Mouse (Mus musculus) layer of hippocampus, postnatal 10 days (tissue): ENCODE measurements at regions not wholly inside any gene's neighbourhood (a gene's known extent, or its start where the extent isn't known, plus 50 kb on each side); places are given as distances from the start of the nearest gene placed in this dataset.

Experiments
- DNase-seq, 2 experiments: peaks; one replicate each; pipeline ENCODE4 v3.0.0; 2021; ENCODE audit warnings: low spot score in 2 of 2

DNA sequence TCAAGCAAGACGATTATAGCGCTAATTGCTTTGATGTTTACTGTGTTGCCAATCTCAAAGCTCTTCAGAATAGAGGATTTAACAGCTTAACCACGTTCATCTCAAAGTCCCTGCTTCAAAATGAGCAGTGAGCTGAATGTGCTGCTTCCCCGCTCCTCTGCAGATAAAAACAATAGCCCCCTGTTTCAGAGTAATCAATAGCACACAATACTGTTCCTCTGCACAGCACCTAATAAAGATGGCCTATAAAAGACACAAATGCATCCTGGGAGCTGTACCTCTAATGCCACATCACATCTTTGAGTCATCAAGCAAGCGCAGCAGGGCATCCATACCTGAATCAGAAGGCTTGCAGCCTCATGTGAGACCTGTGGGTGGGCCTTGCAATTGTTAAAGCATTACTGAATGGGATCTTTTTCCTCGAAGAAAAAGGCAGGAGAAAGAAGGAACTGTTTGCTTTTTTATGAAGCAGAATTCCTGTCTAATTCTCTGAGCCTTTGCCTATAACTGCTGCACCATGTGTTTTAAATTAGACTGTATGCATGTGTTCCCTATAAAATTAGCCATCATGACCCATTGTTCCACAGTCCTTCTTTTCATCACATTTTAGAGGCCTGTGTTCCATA is 648.5 kb upstream of the Cited2 start:
- DNase-seq, result no peak

DNA sequence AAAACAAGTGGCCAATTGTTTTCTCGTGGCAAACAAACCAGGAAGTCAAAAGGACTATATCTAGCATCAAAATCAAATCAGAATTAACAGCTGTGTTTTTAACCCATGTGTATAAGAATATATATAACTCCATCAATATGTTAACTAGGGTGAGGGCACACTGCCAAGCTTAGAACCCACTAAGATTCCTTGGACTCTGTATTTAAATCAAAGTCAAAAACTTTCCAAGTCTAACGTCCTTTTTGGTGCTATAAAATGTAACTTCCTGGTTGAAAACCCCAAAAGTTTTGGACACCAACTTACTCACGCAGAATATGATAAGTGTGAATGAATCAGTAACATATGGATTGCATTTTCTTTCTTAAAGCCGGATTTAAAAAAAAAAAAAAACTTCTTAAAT is 647.9 kb upstream of the Cited2 start:
- no peak for DNase-seq

DNA sequence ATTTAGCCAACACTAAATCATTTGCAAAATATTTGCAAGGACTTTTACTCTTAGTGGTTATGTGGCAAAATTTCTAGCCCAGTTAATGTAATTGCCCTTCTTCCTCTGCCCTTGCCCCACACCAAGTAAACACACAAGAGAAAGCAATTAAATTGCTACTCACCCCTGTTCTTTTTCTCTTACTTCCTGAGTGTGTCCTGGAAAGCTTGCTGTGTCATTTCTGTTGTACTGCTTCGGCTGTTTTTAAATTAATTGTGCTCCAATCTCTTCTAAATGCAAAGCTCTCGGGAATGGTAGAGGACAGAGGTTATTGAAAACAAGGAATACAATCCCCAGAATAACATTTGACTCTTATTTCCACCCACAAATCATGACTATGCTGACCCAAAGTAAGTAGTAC is 647.4 kb upstream of the Cited2 start:
- no peak for DNase-seq

DNA sequence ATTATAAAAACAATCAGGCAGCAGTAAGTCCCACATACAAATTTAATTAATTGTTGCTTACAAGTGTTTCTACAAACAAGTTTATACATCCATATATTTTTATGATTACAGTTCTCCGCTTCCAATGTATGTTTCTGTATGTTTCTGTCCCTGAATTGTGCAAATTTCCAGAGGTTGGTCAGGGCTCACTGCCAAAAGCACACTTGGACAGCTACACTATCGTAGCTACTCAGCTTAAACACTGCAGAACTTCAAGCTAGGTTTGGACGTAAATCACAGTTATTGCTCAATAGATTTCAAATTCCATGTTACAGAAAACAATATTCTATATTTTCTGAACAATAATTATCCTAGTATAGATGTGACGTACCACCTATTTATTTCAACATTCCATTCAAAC is 646.8 kb upstream of the Cited2 start:
- no peak for DNase-seq

DNA sequence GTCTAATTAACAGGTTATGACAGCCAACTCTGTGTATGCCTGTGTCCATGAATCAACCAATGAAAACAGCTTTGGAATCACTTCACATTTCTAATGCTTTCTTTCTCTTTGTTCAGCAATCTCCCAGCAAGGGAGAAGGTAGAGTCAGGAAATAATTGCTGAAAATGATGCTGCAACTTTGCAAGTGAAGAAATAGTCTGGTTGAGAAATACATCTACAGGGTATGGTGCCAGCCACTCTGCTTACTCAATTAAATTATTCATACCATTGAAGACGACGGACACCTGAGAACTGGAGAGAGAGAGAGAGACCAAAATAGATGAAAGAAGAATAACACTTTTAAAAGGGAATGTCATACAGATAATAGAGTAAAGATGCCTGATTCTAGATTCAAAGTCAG is 645.4 kb upstream of the Cited2 start:
- no peak for DNase-seq

DNA sequence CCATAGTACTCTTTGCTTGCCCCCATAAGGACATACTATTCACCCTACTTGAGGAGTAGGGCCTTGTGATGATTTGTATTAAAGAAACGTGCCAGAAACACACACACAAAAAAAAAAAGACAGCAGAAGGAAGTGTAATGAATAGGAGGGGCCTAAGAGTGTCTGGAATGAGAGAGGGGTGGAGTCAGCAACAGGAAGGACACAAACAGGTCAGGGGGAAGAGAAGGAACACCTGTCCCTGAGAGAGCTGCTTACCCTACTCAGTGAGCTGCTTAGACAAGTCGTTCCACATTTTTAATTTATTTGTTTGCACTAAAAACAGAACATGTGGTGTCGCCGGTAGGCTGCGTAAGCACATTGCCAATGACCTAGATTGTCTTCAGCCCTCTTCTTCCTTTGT is 642.2 kb upstream of the Cited2 start:
- DNase-seq, result no peak

DNA sequence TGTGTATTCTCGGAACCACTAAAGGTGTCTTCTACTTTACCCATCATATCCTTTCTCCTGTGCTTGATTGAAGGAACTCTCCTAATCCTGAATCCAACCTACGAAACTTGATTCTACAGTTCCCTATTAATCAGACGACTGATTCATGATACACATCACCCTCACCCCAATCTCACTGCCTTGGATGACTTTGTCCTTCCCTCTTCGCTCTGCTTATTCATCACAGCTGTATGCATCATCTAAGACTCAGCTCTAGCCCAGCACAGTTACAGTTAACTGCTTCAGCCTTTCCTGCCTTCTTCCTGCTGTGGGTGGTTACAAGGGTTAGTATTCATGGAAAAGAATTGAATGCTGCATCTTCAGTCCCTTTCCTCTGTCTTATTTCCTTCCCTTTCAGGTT is 640.1 kb upstream of the Cited2 start:
- no peak for DNase-seq

DNA sequence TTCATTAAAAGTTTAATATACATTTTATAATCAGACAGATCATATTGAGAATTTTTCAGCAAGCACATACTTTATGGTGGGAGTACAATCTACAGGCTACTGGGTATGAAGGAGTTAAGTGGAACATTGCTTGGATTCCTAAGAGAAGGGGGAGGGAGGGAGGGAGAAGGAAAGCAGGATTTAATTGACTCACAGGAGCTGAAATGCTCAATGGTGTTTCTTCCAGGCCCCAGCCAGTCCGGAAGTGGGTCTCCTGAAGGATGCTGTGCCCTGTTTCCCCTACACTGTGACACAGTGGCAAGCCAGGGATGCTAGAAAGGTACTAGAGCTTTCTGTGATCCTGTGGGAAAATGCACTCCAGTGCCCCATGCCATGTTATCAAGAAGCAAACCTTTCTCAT is 621.0 kb upstream of the Cited2 start:
- no peak for DNase-seq

DNA sequence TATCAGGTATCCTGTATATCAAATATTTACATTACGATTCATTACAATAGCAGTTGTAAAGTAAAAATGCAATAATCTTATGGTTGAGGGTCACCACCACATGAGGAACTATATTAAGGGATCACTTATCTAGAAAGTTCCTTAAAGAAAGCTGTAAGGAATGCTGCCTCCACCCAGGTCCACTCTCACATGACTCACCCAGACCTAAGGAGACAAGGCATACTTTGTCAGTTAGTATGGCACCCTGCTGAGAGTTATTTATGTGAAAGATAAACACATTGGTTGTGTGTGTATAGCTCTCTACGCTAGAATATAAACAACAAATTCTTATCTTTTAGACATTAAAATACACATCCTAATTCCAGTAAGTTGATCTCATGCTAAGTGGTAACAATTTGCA is 619.6 kb upstream of the Cited2 start:
- DNase-seq, result no peak

DNA sequence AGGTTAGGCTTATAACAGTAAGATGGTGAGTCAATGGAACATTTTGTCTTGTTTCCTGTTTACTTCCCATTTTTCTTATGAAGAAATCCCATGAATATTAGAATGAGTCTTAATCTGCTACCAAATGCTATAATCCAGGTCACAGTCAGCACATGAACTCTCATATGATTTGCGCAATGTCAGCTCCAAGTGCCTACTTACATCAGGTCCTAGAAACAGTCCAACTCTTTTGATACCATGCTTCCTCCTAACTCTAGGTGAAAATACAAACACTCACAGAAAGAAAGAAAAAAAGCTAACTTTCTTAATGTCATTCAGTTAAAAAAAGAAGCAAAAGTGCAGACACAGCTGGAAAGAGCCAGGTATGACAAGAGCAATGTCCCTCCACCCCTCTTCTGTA is 616.2 kb upstream of the Cited2 start:
- DNase-seq, result no peak

DNA sequence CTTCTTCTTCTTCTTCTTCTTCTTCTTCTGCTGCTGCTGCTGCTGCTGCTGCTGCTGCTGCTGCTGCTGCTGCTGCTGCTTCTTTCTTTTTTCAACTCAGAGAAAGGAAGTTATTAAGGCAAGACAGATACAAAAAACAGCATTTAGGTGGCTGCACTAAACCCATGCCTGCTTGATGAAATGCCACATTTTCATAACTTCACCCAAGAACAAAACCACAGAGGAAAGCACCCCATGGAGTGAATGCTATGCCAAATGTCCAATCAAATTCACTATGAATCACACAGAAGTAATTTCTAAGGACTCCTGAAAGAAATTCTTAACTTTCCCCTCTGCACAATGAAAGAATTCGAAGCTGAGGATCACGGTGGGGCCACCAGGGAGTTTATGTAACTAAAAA is 611.9 kb upstream of the Cited2 start:
- DNase-seq, result no peak

DNA sequence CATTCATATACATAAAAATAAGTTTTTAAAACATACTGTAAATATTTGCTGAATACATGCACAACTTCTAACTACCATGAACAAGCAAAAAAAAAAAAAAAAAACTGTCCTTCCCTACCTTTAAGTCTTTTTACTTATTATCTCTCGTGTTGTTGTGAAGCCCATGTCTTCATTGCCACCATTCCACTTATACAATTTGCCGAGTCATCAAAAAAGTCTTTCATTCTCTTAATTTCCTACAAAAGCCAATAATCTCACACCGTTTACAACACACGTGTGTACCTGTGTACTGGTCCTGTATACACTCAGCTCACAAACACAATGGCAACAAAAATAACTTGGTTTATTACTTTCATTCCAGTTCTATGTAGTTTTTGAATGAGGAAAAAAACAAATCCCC is 608.2 kb upstream of the Cited2 start:
- DNase-seq, result no peak

DNA sequence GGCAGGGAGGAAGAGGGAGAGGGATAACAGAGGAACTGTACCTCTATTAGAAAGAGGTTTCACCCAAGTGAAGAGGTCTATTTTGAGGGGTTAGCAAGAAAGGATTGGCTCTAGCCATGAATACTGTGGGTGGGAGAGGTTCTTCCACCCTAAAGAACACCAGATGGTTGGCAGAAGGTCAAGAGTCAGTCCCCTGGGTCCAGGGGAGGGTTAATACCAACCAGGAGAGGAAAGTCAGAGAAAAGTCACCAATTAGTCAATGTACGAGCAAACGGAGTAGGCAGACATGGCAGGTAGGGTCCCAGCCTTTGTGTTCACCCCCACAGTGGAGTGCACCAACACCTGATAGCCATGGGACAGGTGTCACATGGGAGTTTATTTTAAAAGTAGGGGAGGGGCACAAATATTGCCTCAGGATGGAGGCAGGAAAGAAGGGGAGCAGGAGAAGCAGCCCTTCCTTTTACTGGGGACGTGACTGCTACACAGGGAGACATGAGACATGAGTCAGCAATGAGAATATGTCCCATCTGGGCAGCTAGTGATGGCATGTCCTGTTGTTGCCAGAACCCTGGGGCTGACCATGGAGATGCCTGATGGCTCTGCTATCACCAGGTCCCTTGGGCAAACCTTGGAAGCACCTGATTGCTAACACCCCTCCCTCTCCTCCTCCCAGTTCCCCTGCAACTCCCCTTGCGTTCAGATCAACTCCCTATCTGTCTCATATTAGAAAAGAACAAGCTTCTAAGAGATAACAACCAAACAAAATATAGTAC is 593.4 kb upstream of the Cited2 start:
- DNase-seq, result no peak

DNA sequence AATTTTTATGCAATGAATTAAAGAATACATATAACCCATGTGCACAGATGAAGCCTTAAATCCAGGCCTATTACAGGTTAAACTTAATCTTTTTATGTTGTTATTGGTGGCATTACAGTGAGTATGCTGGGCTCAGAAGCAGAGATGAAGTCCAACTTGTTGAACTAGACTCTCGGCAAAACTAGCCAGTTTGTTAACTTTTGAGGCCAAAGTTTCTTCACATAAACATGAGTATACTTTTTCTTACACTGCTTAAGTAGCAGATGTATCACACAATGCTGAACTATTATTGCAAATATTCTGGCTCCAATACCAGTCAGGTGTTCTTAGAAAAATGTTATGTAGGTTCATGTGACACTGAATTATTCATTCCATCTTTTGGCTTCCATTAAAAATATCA is 592.4 kb upstream of the Cited2 start:
- DNase-seq, result no peak

DNA sequence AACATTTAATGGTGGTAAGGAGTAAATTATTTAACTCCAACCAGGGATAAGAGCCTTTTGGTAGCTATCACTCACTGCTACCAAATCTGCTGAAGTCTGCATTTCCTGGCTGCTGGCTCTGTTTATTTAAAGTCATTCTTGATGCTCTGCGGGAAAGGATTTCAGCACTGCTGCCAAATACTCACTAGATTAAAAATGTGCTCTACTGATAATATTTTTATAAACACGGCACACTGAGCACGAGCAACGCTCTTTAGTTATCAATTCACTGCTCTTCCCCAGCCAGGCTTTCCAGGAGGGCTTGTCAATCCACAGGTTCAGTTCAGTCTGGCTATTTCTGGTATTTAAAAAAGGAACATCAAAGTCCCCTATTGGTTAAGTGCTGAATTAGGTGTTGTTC is 591.3 kb upstream of the Cited2 start:
- DNase-seq, result peak in 1 of 2 experiments; percentile 9

DNA sequence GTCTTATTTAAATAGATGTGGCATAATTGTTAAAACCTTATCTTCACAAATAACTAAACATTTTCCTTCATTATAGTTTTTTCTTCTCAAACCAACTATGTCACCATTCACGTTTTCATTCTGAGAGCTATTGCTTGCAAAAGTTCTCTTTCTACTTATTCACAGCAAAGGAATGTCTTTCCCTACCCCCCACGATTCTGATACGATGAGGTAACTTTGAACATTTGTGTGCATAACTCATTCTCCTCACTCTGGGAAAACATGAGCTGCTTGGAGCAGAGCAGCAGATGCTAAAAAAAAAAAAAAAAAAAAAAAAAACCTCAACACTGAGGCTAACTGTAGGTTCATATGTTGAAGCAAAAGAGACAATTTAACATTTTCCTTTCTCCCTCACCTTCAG is 547.6 kb upstream of the Cited2 start:
- no peak for DNase-seq

DNA sequence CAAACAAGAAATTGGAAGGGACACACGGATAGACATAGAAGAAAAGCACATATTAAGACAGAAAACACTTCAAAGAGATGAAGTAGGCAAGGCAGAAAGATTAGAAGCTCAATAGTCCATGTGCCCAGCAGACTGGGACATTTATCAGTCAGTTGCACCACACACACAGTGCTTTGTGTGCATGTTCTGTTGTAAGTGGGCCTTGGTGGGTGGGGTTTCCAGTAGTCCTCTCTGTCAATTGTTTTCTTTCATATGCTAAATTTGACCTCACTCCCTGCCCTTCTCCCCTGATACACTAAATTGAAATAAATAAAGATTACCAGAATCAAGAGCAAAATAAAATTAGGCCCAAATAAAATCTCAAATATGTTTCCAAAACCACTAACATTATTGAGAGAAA is 546.0 kb upstream of the Cited2 start:
- DNase-seq, result no peak

DNA sequence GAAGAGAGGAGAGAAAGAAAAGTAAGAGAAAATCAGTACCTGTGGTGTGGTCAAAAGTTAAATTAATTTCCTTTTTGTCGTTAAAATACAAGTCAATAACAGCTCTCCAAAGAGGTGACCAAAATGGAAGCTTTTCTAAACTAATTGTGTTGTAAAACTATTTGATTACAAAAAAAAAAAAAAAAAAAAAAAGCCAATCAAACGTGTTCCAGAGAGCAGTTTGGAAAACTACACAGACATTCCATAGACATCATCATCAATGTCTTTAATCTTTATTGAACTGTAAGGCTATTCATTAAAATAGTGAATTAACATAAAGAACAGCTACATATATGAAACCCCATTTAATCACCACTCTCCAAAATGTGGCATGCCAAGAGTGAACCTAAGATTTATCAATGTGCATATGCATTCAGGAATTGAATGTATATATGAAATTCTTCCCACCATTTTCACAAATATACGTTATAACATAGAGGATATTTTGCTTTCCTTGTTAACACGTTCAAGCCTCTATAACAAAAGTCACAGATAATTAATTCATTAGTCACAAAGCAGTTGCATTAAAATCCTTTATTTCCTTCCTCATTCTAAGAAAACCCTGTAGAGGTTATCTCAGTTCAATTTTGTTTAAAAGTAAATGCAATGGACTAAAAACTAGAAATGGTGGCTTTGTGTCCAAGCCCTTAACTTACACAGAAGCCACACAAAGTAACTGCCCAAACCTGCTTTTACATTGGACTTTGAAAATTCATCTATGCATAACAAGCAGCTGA is 545.3 kb upstream of the Cited2 start:
- no peak for DNase-seq

DNA sequence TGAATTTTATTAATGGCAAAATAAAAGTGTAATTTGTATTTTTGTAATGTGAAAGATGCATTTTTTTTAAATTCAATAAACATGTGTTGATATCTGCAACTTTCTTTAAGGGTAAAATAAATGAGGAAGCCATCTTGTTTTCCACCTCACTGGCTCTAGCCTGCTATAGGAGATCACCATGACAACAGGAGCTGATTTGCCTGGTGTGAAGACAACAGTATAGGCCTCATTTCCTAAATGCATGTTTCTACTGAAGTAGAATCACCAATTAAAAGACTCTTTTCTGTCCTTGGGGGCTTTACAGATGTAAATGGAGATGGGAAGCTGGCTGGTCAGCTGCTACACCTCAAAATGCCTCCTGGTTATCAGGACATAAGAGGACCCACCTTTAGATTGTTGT is 544.4 kb upstream of the Cited2 start:
- no peak for DNase-seq

DNA sequence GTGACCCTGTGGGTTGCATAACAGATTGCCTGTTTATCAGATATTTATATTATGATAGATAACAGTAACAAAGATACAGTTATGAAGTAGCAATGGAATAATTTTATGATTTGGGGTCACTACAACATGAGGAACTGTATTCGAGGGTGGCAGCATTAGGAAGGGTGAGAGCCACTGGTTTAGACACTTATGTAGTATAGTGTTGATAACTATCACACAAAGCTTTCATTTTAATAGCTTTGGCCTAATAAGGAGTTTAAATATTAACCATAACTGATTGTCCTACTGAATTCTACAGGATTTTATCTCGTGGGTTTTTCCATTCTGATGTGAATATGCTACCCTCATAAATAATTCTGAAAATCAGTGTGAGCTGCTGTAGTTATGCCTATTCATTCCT is 538.6 kb upstream of the Cited2 start:
- no peak for DNase-seq

DNA sequence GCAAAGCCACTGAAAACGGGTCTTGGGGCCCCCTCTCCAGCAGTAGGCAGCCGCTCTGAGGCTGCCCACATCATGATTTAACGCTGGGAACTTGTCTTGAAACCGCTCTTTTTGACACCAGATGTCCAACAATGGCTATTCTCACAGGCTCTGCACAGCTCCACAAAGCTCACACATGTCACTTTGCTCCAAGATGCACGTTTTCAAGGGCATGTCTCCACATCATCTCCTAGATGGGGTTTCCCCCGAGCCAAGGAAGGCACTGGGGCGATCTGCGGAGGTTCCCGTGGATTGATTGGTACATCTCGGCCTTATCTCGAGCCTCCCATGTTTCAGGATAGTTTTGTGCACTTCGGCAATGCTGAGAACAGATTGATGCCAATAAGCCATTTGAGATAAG is 526.8 kb upstream of the Cited2 start:
- DNase-seq, result no peak

DNA sequence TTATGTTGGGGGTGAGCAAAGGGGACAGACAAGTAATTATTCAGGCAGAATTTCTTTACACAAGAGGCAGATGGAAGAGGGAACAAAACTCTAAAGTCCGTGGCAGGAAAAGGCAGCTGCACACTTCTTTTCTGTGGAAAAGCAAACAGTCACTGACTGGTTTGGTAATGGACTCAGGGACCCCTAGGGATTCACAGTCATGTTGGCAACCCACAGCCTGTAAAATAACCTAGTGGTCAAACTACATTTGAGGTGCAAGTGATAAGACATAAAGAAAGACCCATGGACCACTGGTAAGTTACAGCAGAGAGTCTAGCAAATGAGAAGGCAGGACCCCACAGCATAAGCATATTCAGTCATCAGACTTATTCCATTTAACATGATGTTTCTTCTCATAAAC is 526.4 kb upstream of the Cited2 start:
- DNase-seq, result no peak
